Mouse (Mus musculus) liver, embryonic 13.5 days (tissue): ENCODE data around the gene Itga9. TPM values are rescaled to one million over a fixed set of nuclear protein-coding genes. Genes with fewer than 3 reads are reported as not detected.
A peak's percentile ranks its signal among the peaks of the same experiment; 100 is the strongest.

ENCODE experiments used
- ATAC-seq: fragments of 200-750 bp; cut with Nextera tagmentation; 2 replicates; pipeline ENCODE4 v1.8.0; 2017; ENCODE audit warnings: low read depth, mild to moderate bottlenecking, moderate number of reproducible peaks, moderate library complexity
- DNase-seq: peaks from one replicate; pipeline ENCODE4 v3.0.0; 2022
- H3K27ac ChIP-seq: fragments of 300-500 bp; sonication (generic); 2 replicates; pipeline ENCODE4 v1.5.1; 2015; ENCODE audit warnings: moderate library complexity, mild to moderate bottlenecking, inconsistent platforms
- H3K27me3 ChIP-seq: fragments of 300-500 bp; sonication (generic); 2 replicates; pipeline ENCODE4 v1.6.1; 2015; ENCODE audit warnings: mild to moderate bottlenecking, inconsistent platforms
- H3K36me3 ChIP-seq: fragments of 300-500 bp; sonication (generic); 2 replicates; pipeline ENCODE4 v1.6.1; 2015; ENCODE audit warnings: mild to moderate bottlenecking, inconsistent platforms
- H3K4me1 ChIP-seq: fragments of 300-500 bp; sonication (generic); replicated peaks from 2 replicates; pipeline ENCODE4 v1.6.1; 2015; ENCODE audit warnings: inconsistent platforms
- H3K4me2 ChIP-seq: fragments of 300-500 bp; sonication (generic); 2 replicates; pipeline ENCODE4 v1.6.1; 2015; ENCODE audit warnings: inconsistent platforms, mild to moderate bottlenecking, moderate library complexity
- H3K4me3 ChIP-seq: fragments of 300-500 bp; sonication (generic); replicated peaks from 2 replicates; pipeline ENCODE4 v1.5.1; 2015; ENCODE audit warnings: mild to moderate bottlenecking, inconsistent platforms
- H3K9ac ChIP-seq: fragments of 300-500 bp; sonication (generic); 2 replicates; pipeline ENCODE4 v1.6.1; 2015; ENCODE audit warnings: mild to moderate bottlenecking, inconsistent platforms
- H3K9me3 ChIP-seq: fragments of 300-500 bp; sonication (generic); replicated peaks from 2 replicates; pipeline ENCODE4 v1.6.1; 2016; ENCODE audit warnings: inconsistent platforms
- WGBS: fragments of 180-500 bp; shearing (Covaris S2); methylation state at CpG from one replicate; pipeline ENCODE4 v1.1.7; 2015; ENCODE audit not compliant: insufficient replicate concordance; 5-methylcytosine and 5-hydroxymethylcytosine counted together
- polyA plus RNA-seq: library from polyadenylated mRNA; unstranded; fragments of >200 nt; fragmentation: Nextera tagmentation; extraction: Ambion mirVana; gene quantifications from 2 replicates; pipeline ENCODE4 v1.2.1, GENCODE M21; 2015

Itga9 gene
- polyA plus RNA-seq, 1 experiment from 2014 or later = 2.2 TPM

- peak overlapping the region; percentile 85 for H3K9ac ChIP-seq
- no peak for DNase-seq
Observed at GRCm38 (mm10) chr9:118927501-118927900, 321.0 kb downstream of the Itga9 start.

GRCm38 (mm10) chr9:118928007-118928406 is 321.5 kb downstream of the Itga9 start:
- peaks cover 51% of the 10 kb centered on the region for H3K4me1 ChIP-seq
- H3K4me3 ChIP-seq = peak overlapping the region; percentile 78
- WGBS = 71% methylated on average over 2 of the region's 2 CpGs
- H3K27me3 ChIP-seq = no peaks in the 10 kb centered on the region
- H3K9me3 ChIP-seq = no peaks in the 10 kb centered on the region
- H3K4me2 ChIP-seq = peak overlapping the region; percentile 99
- H3K36me3 ChIP-seq = 0 out of 2 replicates have a peak, but pooled peaks cover 6% of the 10 kb centered on the region
- DNase-seq (no peak), ATAC-seq (no peak)
- H3K27ac ChIP-seq = no peak overlapping the region
- peak overlapping the region; percentile 85; the same call in 1 of the 2 replicates for H3K9ac ChIP-seq

More at GRCm38 (mm10) chr9:118927501-118927900, 321.0 kb downstream of the Itga9 start:
- no peak for ATAC-seq
- 19% methylated on average over 8 of the region's 8 CpGs for whole genome bisulfite sequencing
- Histone ChIP-seq H3K9me3 (no peaks in the 10 kb centered on the region), H3K27ac (peak overlapping the region; percentile 50; the same call in 1 of the 2 replicates), H3K36me3 (0 out of 2 replicates have a peak, but pooled peaks cover 6% of the 10 kb centered on the region), H3K4me1 (peaks cover 51% of the 10 kb centered on the region), H3K4me2 (peak overlapping the region; percentile 99), H3K27me3 (no peaks in the 10 kb centered on the region), H3K4me3 (peak overlapping the region; percentile 78)

- DNase-seq (no peak), ATAC-seq (no peak)
- peaks cover 51% of the 10 kb centered on the region for H3K4me1 ChIP-seq
- peak overlapping the region; percentile 99 for H3K4me2 ChIP-seq
- no peak overlapping the region for H3K27ac ChIP-seq
- 58% methylated on average over 7 of the region's 7 CpGs for WGBS
- 0 out of 2 replicates have a peak, but pooled peaks cover 6% of the 10 kb centered on the region for H3K36me3 ChIP-seq
- H3K9me3 ChIP-seq = no peaks in the 10 kb centered on the region
- H3K9ac ChIP-seq = peak overlapping the region; percentile 85; the same call in 1 of the 2 replicates
- no peak overlapping the region for H3K4me3 ChIP-seq
- no peaks in the 10 kb centered on the region for H3K27me3 ChIP-seq
Observed at GRCm38 (mm10) chr9:118928656-118929055, 322.2 kb downstream of the Itga9 start.

- Histone ChIP-seq H3K4me2 (no peak overlapping the region), H3K27ac (no peak overlapping the region), H3K9me3 (no peaks in the 10 kb centered on the region), H3K4me3 (no peak overlapping the region), H3K36me3 (0 out of 2 replicates have a peak, but pooled peaks cover 6% of the 10 kb centered on the region), H3K27me3 (no peaks in the 10 kb centered on the region), H3K4me1 (peaks cover 44% of the 10 kb centered on the region), H3K9ac (no peak overlapping the region)
- DNase-seq = no peak
- no peak for ATAC-seq
- WGBS = 68% methylated on average over 9 of the region's 9 CpGs
Observed at GRCm38 (mm10) chr9:118930611-118931010, 324.1 kb downstream of the Itga9 start.

- H3K27ac ChIP-seq = no peak overlapping the region
- 73% methylated on average over 9 of the region's 9 CpGs for WGBS
- ATAC-seq = no peak
- DNase-seq = no peak
- H3K4me2 ChIP-seq = no peak overlapping the region
- no peaks in the 10 kb centered on the region for H3K27me3 ChIP-seq
- H3K36me3 ChIP-seq = 0 out of 2 replicates have a peak, but pooled peaks cover 6% of the 10 kb centered on the region
- no peak overlapping the region for H3K4me3 ChIP-seq
- peaks cover 16% of the 10 kb centered on the region; the same call in 1 of the 2 replicates for H3K4me1 ChIP-seq
- no peaks in the 10 kb centered on the region for H3K9me3 ChIP-seq
- no peak overlapping the region for H3K9ac ChIP-seq
Observed at GRCm38 (mm10) chr9:118933800-118934199, 327.3 kb downstream of the Itga9 start.

GRCm38 (mm10) chr9:118934319-118934718 is 327.8 kb downstream of the Itga9 start:
- no peaks in the 10 kb centered on the region for H3K9me3 ChIP-seq
- H3K27ac ChIP-seq = no peak overlapping the region
- ATAC-seq = no peak
- H3K4me1 ChIP-seq = peaks cover 13% of the 10 kb centered on the region; the same call in 1 of the 2 replicates
- WGBS = 79% methylated on average over 12 of the region's 12 CpGs
- no peak overlapping the region for H3K4me2 ChIP-seq
- no peak overlapping the region for H3K4me3 ChIP-seq
- no peak for DNase-seq
- H3K27me3 ChIP-seq = no peaks in the 10 kb centered on the region
- no peak overlapping the region for H3K9ac ChIP-seq
- H3K36me3 ChIP-seq = 0 out of 2 replicates have a peak, but pooled peaks cover 6% of the 10 kb centered on the region

GRCm38 (mm10) chr9:118935098-118935497 is 328.6 kb downstream of the Itga9 start:
- no peak overlapping the region for H3K9ac ChIP-seq
- no peaks in the 10 kb centered on the region for H3K9me3 ChIP-seq
- peaks cover 15% of the 10 kb centered on the region; the same call in 1 of the 2 replicates for H3K4me1 ChIP-seq
- H3K27ac ChIP-seq = no peak overlapping the region
- H3K4me3 ChIP-seq = no peak overlapping the region
- no peaks in the 10 kb centered on the region for H3K27me3 ChIP-seq
- WGBS = 70% methylated on average over 13 of the region's 13 CpGs
- no peak for DNase-seq
- no peak overlapping the region for H3K4me2 ChIP-seq
- ATAC-seq = no peak
- 0 out of 2 replicates have a peak, but pooled peaks cover 5% of the 10 kb centered on the region for H3K36me3 ChIP-seq

GRCm38 (mm10) chr9:118936071-118936470 is 329.6 kb downstream of the Itga9 start:
- WGBS = 77% methylated on average over 12 of the region's 12 CpGs
- Histone ChIP-seq H3K27me3 (no peaks in the 10 kb centered on the region), H3K36me3 (no peaks in the 10 kb centered on the region), H3K27ac (no peak overlapping the region), H3K4me3 (no peak overlapping the region), H3K9me3 (no peaks in the 10 kb centered on the region), H3K9ac (no peak overlapping the region), H3K4me1 (peaks cover 23% of the 10 kb centered on the region), H3K4me2 (no peak overlapping the region)
- no peak for ATAC-seq
- DNase-seq = no peak

- ATAC-seq (no peak), DNase-seq (no peak)
- H3K4me1 ChIP-seq = peaks cover 25% of the 10 kb centered on the region
- H3K36me3 ChIP-seq = no peaks in the 10 kb centered on the region
- no peaks in the 10 kb centered on the region for H3K9me3 ChIP-seq
- H3K27me3 ChIP-seq = no peaks in the 10 kb centered on the region
- WGBS = 65% methylated on average over 3 of the region's 3 CpGs
- H3K4me3 ChIP-seq = no peak overlapping the region
- no peak overlapping the region for H3K27ac ChIP-seq
- H3K9ac ChIP-seq = no peak overlapping the region
- H3K4me2 ChIP-seq = no peak overlapping the region
Observed at GRCm38 (mm10) chr9:118937515-118937914, 331.0 kb downstream of the Itga9 start.

- ATAC-seq (no peak), DNase-seq (no peak)
- H3K36me3 ChIP-seq = no peaks in the 10 kb centered on the region
- H3K4me2 ChIP-seq = no peak overlapping the region
- 67% methylated on average over 13 of the region's 13 CpGs for WGBS
- H3K27me3 ChIP-seq = no peaks in the 10 kb centered on the region
- peaks cover 37% of the 10 kb centered on the region for H3K4me1 ChIP-seq
- H3K27ac ChIP-seq = no peak overlapping the region
- no peaks in the 10 kb centered on the region for H3K9me3 ChIP-seq
- no peak overlapping the region for H3K9ac ChIP-seq
- H3K4me3 ChIP-seq = no peak overlapping the region
Observed at GRCm38 (mm10) chr9:118939410-118939809, 332.9 kb downstream of the Itga9 start.

- H3K9me3 ChIP-seq = no peaks in the 10 kb centered on the region
- peaks cover 40% of the 10 kb centered on the region for H3K4me1 ChIP-seq
- no peak overlapping the region for H3K4me3 ChIP-seq
- no peak overlapping the region for H3K9ac ChIP-seq
- no peaks in the 10 kb centered on the region for H3K36me3 ChIP-seq
- no peak for DNase-seq
- WGBS = 72% methylated on average over 12 of the region's 12 CpGs
- no peak for ATAC-seq
- H3K27ac ChIP-seq = no peak overlapping the region
- H3K27me3 ChIP-seq = no peaks in the 10 kb centered on the region
- H3K4me2 ChIP-seq = no peak overlapping the region
Observed at GRCm38 (mm10) chr9:118939831-118940230, 333.3 kb downstream of the Itga9 start.

- no peak for DNase-seq
- no peak overlapping the region for H3K9ac ChIP-seq
- ATAC-seq = no peak
- WGBS = 80% methylated on average over 12 of the region's 12 CpGs
- no peak overlapping the region for H3K4me2 ChIP-seq
- no peaks in the 10 kb centered on the region for H3K36me3 ChIP-seq
- H3K27me3 ChIP-seq = no peaks in the 10 kb centered on the region
- no peak overlapping the region for H3K27ac ChIP-seq
- no peak overlapping the region for H3K4me3 ChIP-seq
- H3K9me3 ChIP-seq = no peaks in the 10 kb centered on the region
- peaks cover 41% of the 10 kb centered on the region for H3K4me1 ChIP-seq
Observed at GRCm38 (mm10) chr9:118940591-118941207, 334.2 kb downstream of the Itga9 start.
